Mouse (Mus musculus) fibroblast of lung, adult 2 months (primary cell): ENCODE measurements at regions not wholly inside any gene's neighbourhood (a gene's known extent, or its start where the extent isn't known, plus 50 kb on each side); places are given as distances from the start of the nearest gene placed in this dataset.

ENCODE experiments used
- DNase-seq: peaks from one replicate; pipeline ENCODE4 v3.0.0-alpha.2; 2011; ENCODE audit warnings: low read depth

DNA sequence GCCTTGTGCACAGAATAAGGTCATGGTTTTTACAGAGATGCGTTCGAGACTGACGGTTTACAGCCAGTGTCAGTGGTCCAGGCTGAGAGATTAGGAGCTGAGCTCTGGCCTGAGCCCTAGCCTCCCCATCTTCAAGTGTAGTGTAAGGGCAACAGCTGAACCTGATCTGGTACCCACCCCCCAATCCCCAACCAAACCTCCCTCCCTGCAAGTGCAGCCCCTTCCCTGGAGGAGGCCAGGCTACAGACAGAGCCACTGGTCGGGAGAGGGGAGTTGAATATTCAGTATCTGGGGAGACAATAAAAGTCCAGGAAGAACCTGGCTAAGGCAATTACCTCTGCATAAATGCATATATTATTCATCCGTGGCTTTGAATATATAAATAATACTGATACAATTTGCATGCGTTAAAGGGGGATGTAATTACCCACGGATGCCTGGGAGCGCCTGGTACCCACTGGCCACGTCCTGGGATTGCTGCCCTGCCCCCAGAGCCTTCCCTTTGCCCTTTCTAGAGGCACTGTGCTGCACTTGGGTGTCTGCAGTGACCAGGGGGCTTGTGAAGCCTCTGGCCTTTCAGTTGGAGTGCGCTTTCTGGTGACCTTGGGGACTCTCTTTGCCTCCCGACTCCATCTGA lies 95.5 kb upstream of the Mvb12b start:
- no peak for DNase-seq

DNA sequence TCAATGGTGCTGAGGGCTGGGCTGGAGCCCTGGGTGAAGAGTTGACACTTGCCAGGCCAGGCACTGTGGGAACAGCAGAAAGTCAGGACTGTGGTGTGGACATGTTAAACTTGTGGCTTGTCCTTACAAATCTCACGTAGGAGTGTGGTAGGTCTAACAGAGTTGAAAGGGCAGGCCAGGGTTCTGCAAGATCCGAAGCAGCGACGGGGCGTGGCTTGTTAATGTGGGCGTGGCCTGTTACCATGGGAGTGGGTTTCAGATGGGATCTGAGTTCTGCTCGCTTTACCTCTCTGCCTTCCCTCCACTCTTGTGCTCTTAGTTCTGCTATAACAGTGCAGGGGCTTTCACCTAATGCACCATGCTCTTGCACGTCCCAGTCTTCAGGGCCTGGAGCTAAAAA lies 94.2 kb upstream of the Mvb12b start:
- DNase-seq = no peak

- no peak for DNase-seq
Measured at GRCm38 (mm10) chr2:33981321-33981720, 93.6 kb upstream of the Mvb12b start.

DNA sequence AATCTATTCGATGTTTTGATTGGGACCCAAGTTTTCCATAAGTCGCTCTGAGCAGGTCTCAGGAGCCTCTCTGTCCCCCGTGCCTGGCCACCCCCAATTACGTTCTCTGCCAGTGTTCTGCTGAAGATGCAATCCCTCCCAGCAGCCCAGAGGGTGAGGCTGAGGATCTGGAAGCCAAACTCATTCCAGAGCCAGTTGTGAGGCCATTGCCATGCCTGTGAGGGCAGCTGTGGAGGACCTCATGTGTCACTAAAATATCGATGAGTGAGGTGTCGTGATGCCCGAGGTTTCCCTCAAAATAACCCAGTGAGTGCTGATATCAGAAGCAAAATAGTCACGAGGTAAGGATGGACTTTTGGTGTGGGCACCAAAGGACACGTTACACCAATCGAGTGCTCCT lies 93.1 kb upstream of the Mvb12b start:
- no peak for DNase-seq

DNA sequence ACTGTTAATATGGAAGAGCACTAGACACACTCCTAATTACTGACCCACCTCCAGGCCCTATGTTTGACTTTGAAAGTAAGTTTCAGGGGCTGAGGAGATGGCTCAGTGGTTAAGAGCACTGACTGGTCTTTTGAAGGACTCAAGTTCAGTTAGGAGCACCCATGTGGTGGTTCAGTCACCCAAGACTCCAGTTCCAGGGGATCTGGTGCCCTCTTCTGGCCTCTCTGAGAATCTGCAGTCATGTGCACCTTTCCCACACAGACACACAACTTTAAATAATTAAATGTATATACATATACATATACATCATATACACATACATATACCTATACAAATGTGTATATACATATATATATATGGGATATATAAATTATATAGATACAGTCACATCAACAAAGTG lies 91.5 kb upstream of the Mvb12b start:
- DNase-seq = no peak

DNA sequence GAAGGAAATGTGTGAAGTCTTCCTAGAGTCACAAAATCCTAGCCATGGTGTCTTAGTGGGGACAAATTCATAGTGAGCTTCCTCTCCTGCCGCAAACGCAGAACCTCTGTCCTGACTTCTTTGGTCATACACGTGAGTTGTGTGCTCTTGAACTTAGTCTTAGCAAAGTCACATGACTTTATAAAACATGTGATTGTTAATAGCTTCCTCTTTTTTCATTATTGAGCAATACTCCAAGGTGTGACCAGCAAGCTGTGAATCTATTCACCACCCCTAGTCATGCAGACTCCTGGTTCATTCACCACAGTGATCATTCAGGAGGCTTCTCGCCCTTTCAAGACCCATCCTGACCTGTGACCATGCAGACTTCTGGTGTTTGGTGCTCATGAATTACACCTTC lies 90.8 kb upstream of the Mvb12b start:
- DNase-seq = no peak

- no peak for DNase-seq
Measured at GRCm38 (mm10) chr2:33977576-33978352, 90.0 kb upstream of the Mvb12b start.

- no peak for DNase-seq
Measured at GRCm38 (mm10) chr2:33977151-33977550, 89.4 kb upstream of the Mvb12b start.

- DNase-seq = no peak
Measured at GRCm38 (mm10) chr2:33976183-33976582, 88.4 kb upstream of the Mvb12b start.

- no peak for DNase-seq
Measured at GRCm38 (mm10) chr2:33975423-33976127, 87.8 kb upstream of the Mvb12b start.

GRCm38 (mm10) chr2:33974737-33975422 lies 87.1 kb upstream of the Mvb12b start:
- no peak for DNase-seq

DNA sequence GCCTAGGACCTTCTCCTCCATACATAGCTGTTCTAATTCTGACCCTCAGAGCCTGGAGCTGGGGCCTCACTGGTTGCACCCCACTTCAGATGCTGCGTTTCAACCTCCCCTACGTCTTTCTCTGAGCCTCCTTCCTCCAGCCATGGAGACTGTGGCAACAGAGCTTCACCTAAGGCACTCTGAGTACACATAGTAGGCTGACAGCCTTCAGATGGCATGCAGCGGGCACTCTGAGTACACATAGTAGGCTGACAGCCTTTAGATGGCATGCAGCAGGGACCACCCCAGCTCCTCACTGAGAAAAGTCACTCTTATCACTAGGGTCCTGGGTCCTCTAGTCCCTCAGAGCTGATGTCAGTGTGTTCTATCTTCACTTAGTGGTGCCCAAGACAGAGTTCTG lies 86.3 kb upstream of the Mvb12b start:
- no peak for DNase-seq

- no peak for DNase-seq
Measured at GRCm38 (mm10) chr2:33973213-33973834, 85.6 kb upstream of the Mvb12b start.

- DNase-seq = no peak
Measured at GRCm38 (mm10) chr2:33966984-33967421, 79.3 kb upstream of the Mvb12b start.

- no peak for DNase-seq
Measured at GRCm38 (mm10) chr2:33966389-33966983, 78.7 kb upstream of the Mvb12b start.

GRCm38 (mm10) chr2:33964096-33964495 lies 76.3 kb upstream of the Mvb12b start:
- no peak for DNase-seq

- DNase-seq = no peak
Measured at GRCm38 (mm10) chr2:33962355-33963037, 74.8 kb upstream of the Mvb12b start.

GRCm38 (mm10) chr2:33961566-33961965 lies 73.8 kb upstream of the Mvb12b start:
- DNase-seq = no peak

GRCm38 (mm10) chr2:33957754-33958153 lies 70.0 kb upstream of the Mvb12b start:
- no peak for DNase-seq

DNA sequence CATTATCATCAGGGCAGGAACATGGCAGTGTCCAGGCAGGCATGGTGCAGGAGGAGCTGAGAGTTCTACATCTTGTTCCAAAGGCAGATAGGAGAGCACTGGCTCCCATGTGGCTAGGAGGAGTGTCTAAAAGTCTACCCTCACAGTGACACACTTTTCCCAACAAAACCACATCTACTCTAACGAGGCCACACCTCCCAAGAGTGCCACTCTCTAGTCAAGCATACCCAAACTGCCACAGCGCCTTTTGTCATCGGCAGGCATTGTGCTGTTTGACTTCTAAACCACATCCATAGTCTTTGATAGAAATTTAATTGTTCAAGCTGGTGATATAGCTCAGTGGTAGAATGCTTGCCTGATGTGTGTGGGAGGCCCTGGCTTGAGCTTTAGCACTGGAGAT lies 56.6 kb upstream of the Mvb12b start:
- no peak for DNase-seq

GRCm38 (mm10) chr2:33942085-33942484 lies 54.3 kb upstream of the Mvb12b start:
- no peak for DNase-seq
